Comparison of ENCODE assay signal across 8 mouse cellular contexts in the genomic region with DNA sequence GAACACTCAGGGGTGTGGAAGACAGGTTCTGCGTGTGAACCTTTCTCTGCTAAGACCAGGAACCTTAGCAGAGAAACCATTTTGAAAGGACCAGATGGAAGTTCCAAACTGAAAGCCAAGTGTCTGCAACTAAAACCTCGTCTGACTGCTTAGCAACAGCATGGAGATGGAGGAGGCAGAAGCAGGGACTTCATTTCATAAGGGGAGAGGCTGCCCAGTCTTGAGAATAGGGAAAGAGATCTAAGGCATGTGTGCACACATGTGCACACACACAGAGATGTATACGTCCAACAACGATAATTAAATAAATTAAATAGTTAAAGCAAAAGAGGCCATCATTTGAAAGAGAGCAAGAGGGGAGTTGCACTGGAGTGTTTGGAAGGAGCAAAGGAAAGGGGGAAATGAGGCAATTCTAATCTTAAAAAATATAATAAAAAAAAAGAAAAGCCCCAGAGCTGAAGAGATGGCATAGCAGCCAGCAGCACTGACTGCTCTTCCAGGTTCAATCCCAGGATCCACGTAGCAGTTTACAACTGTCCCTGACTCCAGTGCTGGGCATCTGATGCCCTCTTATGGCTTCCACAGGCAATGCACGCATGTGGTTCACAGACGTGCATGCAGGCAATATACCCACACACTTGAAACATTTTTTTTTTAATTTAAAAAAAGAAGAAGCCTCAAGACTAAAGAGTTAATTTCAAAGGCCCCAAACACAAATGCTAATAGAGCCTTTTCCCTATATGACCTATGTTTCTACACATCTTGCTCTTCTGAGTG. TPM values are rescaled to one million over a fixed set of nuclear protein-coding genes. Genes with fewer than 3 reads are reported as not detected.
DNase-seq lines count a peak whose midpoint lies in the region; ATAC-seq and TF ChIP-seq lines count a peak whose summit lies in the region.

No protein-coding gene starts in this region.

- H3K9me3 ChIP-seq in heart, embryonic 11.5 days (replicated peaks; ENCODE audit: control insufficient read depth, low read length) = no peaks in the 10 kb centered on the region
- H3K9me3 ChIP-seq in kidney, embryonic 16.5 days (ENCODE audit: low read length) = no peaks in the 10 kb centered on the region
- H3K9me3 ChIP-seq in liver, embryonic 11.5 days (ENCODE audit: control insufficient read depth, low read length) = no peaks in the 10 kb centered on the region
- no peaks in the 10 kb centered on the region for H3K9me3 ChIP-seq in neural tube, embryonic 13.5 days

- H3K36me3 ChIP-seq in heart, embryonic 11.5 days (ENCODE audit: control insufficient read depth, insufficient read depth, low read length) = no peaks in the 10 kb centered on the region
- H3K36me3 ChIP-seq in kidney, embryonic 16.5 days (ENCODE audit: insufficient read depth, low read length) = no peaks in the 10 kb centered on the region
- no peaks in the 10 kb centered on the region for H3K36me3 ChIP-seq in liver, embryonic 11.5 days (ENCODE audit: control insufficient read depth, insufficient read depth, low read length)
- H3K36me3 ChIP-seq in neural tube, embryonic 13.5 days = no peaks in the 10 kb centered on the region

- no peak overlapping the region for H3K4me3 ChIP-seq in cortical plate, adult 2 months (ENCODE audit: insufficient read depth, low read length)
- no peak overlapping the region for H3K4me3 ChIP-seq in heart, embryonic 11.5 days (ENCODE audit: low read depth, low read length)
- H3K4me3 ChIP-seq in kidney, embryonic 16.5 days (ENCODE audit: low read length) = no peak overlapping the region
- H3K4me3 ChIP-seq in liver, embryonic 11.5 days (ENCODE audit: low read depth, low read length) = no peak overlapping the region
- H3K4me3 ChIP-seq in neural tube, embryonic 13.5 days = no peak overlapping the region

- no peak for TF ChIP-seq POLR2A in cortical plate, adult 2 months (IDR thresholded peaks at IDR 0.05; ENCODE audit: extremely low read depth, insufficient read depth, low read length)

- TF ChIP-seq CTCF in cortical plate, adult 2 months (IDR thresholded peaks at IDR 0.05; ENCODE audit: extremely low read depth, insufficient read depth, low read length) = peak; percentile 93

- H3K27ac ChIP-seq in cortical plate, adult 2 months (ENCODE audit: insufficient read depth, low read length) = no peak overlapping the region
- H3K27ac ChIP-seq in heart, embryonic 11.5 days (ENCODE audit: low read depth, low read length) = no peak overlapping the region
- H3K27ac ChIP-seq in kidney, embryonic 16.5 days (ENCODE audit: low read length) = no peak overlapping the region
- H3K27ac ChIP-seq in liver, embryonic 11.5 days (ENCODE audit: low read depth, low read length) = no peak overlapping the region
- H3K27ac ChIP-seq in neural tube, embryonic 13.5 days (replicated peaks) = no peak overlapping the region

- 58% methylated on average over 7 of the region's 7 CpGs for WGBS in heart, embryonic 11.5 days (ENCODE audit: insufficient replicate concordance)
- 55% methylated on average over 7 of the region's 7 CpGs for WGBS in kidney, embryonic 16.5 days
- 59% methylated on average over 7 of the region's 7 CpGs for WGBS in liver, embryonic 11.5 days
- 46% methylated on average over 7 of the region's 7 CpGs for WGBS in neural tube, embryonic 13.5 days

- H3K9ac ChIP-seq in heart, embryonic 11.5 days (ENCODE audit: low read depth, low read length) = no peak overlapping the region
- H3K9ac ChIP-seq in kidney, embryonic 16.5 days (replicated peaks; ENCODE audit: low read length) = no peak overlapping the region
- H3K9ac ChIP-seq in liver, embryonic 11.5 days (ENCODE audit: low read depth, low read length) = no peak overlapping the region
- H3K9ac ChIP-seq in neural tube, embryonic 13.5 days = no peak overlapping the region

- no peaks in the 10 kb centered on the region for H3K27me3 ChIP-seq in heart, embryonic 11.5 days (ENCODE audit: control insufficient read depth, insufficient read depth, low read length)
- H3K27me3 ChIP-seq in kidney, embryonic 16.5 days (ENCODE audit: insufficient read depth, low read length) = no peaks in the 10 kb centered on the region
- H3K27me3 ChIP-seq in liver, embryonic 11.5 days (replicated peaks; ENCODE audit: control insufficient read depth, insufficient read depth, low read length) = no peaks in the 10 kb centered on the region
- H3K27me3 ChIP-seq in neural tube, embryonic 13.5 days = no peaks in the 10 kb centered on the region

- peaks cover 2% of the 10 kb centered on the region; the same call in 1 of the 2 replicates for H3K4me1 ChIP-seq in cortical plate, adult 2 months (ENCODE audit: control insufficient read depth, insufficient read depth, low read length)
- H3K4me1 ChIP-seq in heart, embryonic 11.5 days (ENCODE audit: control insufficient read depth, insufficient read depth, low read length) = peaks cover 18% of the 10 kb centered on the region
- peaks cover 12% of the 10 kb centered on the region for H3K4me1 ChIP-seq in kidney, embryonic 16.5 days (ENCODE audit: insufficient read depth, low read length)
- peaks cover 38% of the 10 kb centered on the region for H3K4me1 ChIP-seq in liver, embryonic 11.5 days (replicated peaks; ENCODE audit: control insufficient read depth, insufficient read depth, low read length)
- H3K4me1 ChIP-seq in neural tube, embryonic 13.5 days (replicated peaks) = peaks cover 23% of the 10 kb centered on the region

- peak; percentile 64; the same call in 1 of the 2 replicates for ATAC-seq in heart, embryonic 11.5 days (replicated peaks; ENCODE audit: insufficient number of reproducible peaks, low FRiP score, low TSS enrichment)
- ATAC-seq in kidney, embryonic 16.5 days (ENCODE audit: low FRiP score, low TSS enrichment) = peak; percentile 78
- ATAC-seq in liver, embryonic 11.5 days (replicated peaks; ENCODE audit: low FRiP score) = peak; percentile 66
- peak; percentile 77 for ATAC-seq in neural tube, embryonic 13.5 days (ENCODE audit: low read depth)

- peak; percentile 58 for DNase-seq in CD4-positive, CD25-positive, alpha-beta regulatory T cell, adult 2 months (ENCODE audit: low read depth, low spot score)
- peak; percentile 77 for DNase-seq in R1 (ENCODE audit: low read depth, low spot score)
- no peak for DNase-seq in liver, embryonic 11.5 days (ENCODE audit: low spot score)
- no peak for DNase-seq in c-Kit-positive CD71-positive TER-119-positive erythroid progenitor cells, embryonic 14.5 days (ENCODE audit: low spot score)

- H3K4me2 ChIP-seq in heart, embryonic 11.5 days = no peak overlapping the region
- H3K4me2 ChIP-seq in kidney, embryonic 16.5 days (replicated peaks; ENCODE audit: low read depth, low read length) = no peak overlapping the region
- H3K4me2 ChIP-seq in liver, embryonic 11.5 days = no peak overlapping the region
- no peak overlapping the region for H3K4me2 ChIP-seq in neural tube, embryonic 13.5 days

RNA-seq across cellular contexts. Expression of gene Ninl, which starts 38.6 kb away (rescaled TPM):
- 6.5 and 7.2 TPM in 2 replicates for polyA plus RNA-seq in cortical plate, adult 2 months (2012; rRNA removed)
- polyA plus RNA-seq in heart, embryonic 11.5 days (2014; fragmentation: Nextera tagmentation; extraction: Ambion mirVana) = 7.0 and 8.0 TPM in 2 replicates
- polyA plus RNA-seq in kidney, embryonic 16.5 days (2015; fragmentation: Nextera tagmentation; extraction: Ambion mirVana) = 13.0 and 13.9 TPM in 2 replicates
- polyA plus RNA-seq in liver, embryonic 11.5 days (2014; fragmentation: Nextera tagmentation; extraction: Ambion mirVana) = 19.0 and 19.2 TPM in 2 replicates
- polyA plus RNA-seq in neural tube, embryonic 13.5 days (2015; fragmentation: Nextera tagmentation; extraction: Ambion mirVana) = 5.3 and 6.4 TPM in 2 replicates

RNA-seq across cellular contexts. Expression of gene Nanp, which starts 38.6 kb away (rescaled TPM):
- polyA plus RNA-seq in cortical plate, adult 2 months (2012; rRNA removed) = 19.7 and 20.5 TPM in 2 replicates
- 28.6 and 36.4 TPM in 2 replicates for polyA plus RNA-seq in heart, embryonic 11.5 days (2014; fragmentation: Nextera tagmentation; extraction: Ambion mirVana)
- polyA plus RNA-seq in kidney, embryonic 16.5 days (2015; fragmentation: Nextera tagmentation; extraction: Ambion mirVana) = 46.1 and 49.5 TPM in 2 replicates
- 89.3 and 94.7 TPM in 2 replicates for polyA plus RNA-seq in liver, embryonic 11.5 days (2014; fragmentation: Nextera tagmentation; extraction: Ambion mirVana)
- 29.5 and 32.4 TPM in 2 replicates for polyA plus RNA-seq in neural tube, embryonic 13.5 days (2015; fragmentation: Nextera tagmentation; extraction: Ambion mirVana)

Comparison
In these comparisons a context has a peak if more than half of its experiments do, and no peak if none do; other contexts are left out.
1. DNase-seq: peak in CD4-positive, CD25-positive, alpha-beta regulatory T cell, adult 2 months (single experiment) and R1 (single experiment); none in liver, embryonic 11.5 days (single experiment) and c-Kit-positive CD71-positive TER-119-positive erythroid progenitor cells, embryonic 14.5 days (single experiment).
2. Peak in every context shown above with its lines, with median percentiles within 50 percentile points of each other: ATAC-seq.